Mouse (Mus musculus) embryonic facial prominence, embryonic 12.5 days (tissue): ENCODE results near the gene Elf2. TPM values are rescaled to one million over a fixed set of nuclear protein-coding genes. Genes with fewer than 3 reads are reported as not detected.

Source experiments
- ATAC-seq: fragments of 200-750 bp; cut with Nextera tagmentation; 2 replicates; pipeline ENCODE4 v1.8.0; 2017; ENCODE audit not compliant: insufficient number of reproducible peaks, insufficient read depth, low FRiP score, low TSS enrichment
- H3K27ac ChIP-seq: fragments of 300-500 bp; sonication (generic); 2 replicates; pipeline ENCODE4 v1.5.1; 2016; ENCODE audit warnings: mild to moderate bottlenecking
- H3K27me3 ChIP-seq: fragments of 300-500 bp; sonication (generic); 2 replicates; pipeline ENCODE4 v1.6.1; 2016; ENCODE audit warnings: mild to moderate bottlenecking, moderate library complexity
- H3K36me3 ChIP-seq: fragments of 300-500 bp; sonication (generic); 2 replicates; pipeline ENCODE4 v1.6.1; 2016; ENCODE audit warnings: mild to moderate bottlenecking
- H3K4me1 ChIP-seq: fragments of 300-500 bp; sonication (generic); 2 replicates; pipeline ENCODE4 v1.6.1; 2016
- H3K4me2 ChIP-seq: fragments of 300-500 bp; sonication (generic); replicated peaks from 2 replicates; pipeline ENCODE4 v1.6.1; 2016; ENCODE audit warnings: mild to moderate bottlenecking, moderate library complexity
- H3K4me3 ChIP-seq: fragments of 300-500 bp; sonication (generic); 2 replicates; pipeline ENCODE4 v1.5.1; 2016; ENCODE audit warnings: mild to moderate bottlenecking
- H3K9ac ChIP-seq: fragments of 300-500 bp; sonication (generic); 2 replicates; pipeline ENCODE4 v1.6.1; 2016; ENCODE audit warnings: mild to moderate bottlenecking, moderate library complexity
- H3K9me3 ChIP-seq: fragments of 300-500 bp; sonication (generic); 2 replicates; pipeline ENCODE4 v1.6.1; 2016; ENCODE audit warnings: mild to moderate bottlenecking, moderate library complexity
- WGBS: fragments of 180-500 bp; shearing (Covaris S2); methylation state at CpG from one replicate; pipeline ENCODE4 v1.1.7; 2016; 5-methylcytosine and 5-hydroxymethylcytosine counted together
- polyA plus RNA-seq: library from polyadenylated mRNA; unstranded; fragments of >200 nt; fragmentation: Nextera tagmentation; extraction: Ambion mirVana; gene quantifications from 2 replicates; pipeline ENCODE4 v1.2.1, GENCODE M21; 2016

The Elf2 gene
- polyA plus RNA-seq: 48.2 and 54.8 TPM in 2 replicates

- 1% methylated on average over 69 of the region's 87 CpGs for WGBS
- ATAC-seq: peak; percentile 80
Observed at GRCm38 (mm10) chr3:51340552-51341267, at the start of gene Elf2. Elf2 (minus strand) TSS chr3:51340663.

DNA sequence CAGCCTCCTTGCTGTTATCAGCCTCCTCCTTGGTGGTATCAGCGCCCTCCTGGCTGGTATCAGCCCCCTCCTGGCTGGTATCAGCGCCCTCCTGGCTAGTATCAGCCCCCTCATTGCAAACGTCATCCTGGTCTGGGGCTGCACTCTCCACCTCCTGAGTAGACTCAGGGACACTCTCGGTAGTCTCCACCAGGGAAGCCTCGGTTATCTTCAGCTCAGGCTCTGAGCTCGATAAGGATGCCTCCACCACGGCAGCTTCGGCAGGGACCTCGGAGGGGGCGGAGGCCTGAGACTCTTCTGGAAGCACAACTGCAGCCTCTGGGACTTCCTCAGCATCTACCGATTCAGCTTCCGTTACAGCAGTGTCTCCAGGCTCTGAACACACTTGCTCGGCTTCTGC is 48.4 kb upstream of the Elf2 start:
- Histone ChIP-seq H3K27ac (no peak overlapping the region), H3K9ac (no peak overlapping the region; the same call in 1 of the 2 replicates), H3K4me2 (peak overlapping the region; percentile 50), H3K9me3 (no peaks in the 10 kb centered on the region), H3K27me3 (peaks cover 7% of the 10 kb centered on the region; the same call in 1 of the 2 replicates), H3K4me1 (peaks cover 7% of the 10 kb centered on the region; the same call in 1 of the 2 replicates), H3K4me3 (0 out of 2 replicates have a peak overlapping the region, but pooled peaks have one; percentile 16), H3K36me3 (no peaks in the 10 kb centered on the region)
- WGBS: 6% methylated on average over 13 of the region's 13 CpGs
- peak; percentile 60 for ATAC-seq

More at GRCm38 (mm10) chr3:51340552-51341267, at the start of gene Elf2:
- Histone ChIP-seq H3K36me3 (no peaks in the 10 kb centered on the region), H3K4me1 (no peaks in the 10 kb centered on the region; the same call in 1 of the 2 replicates), H3K9me3 (no peaks in the 10 kb centered on the region), H3K9ac (peak within 1 kb of the TSS; percentile 88), H3K4me3 (peak within 1 kb of the TSS; percentile 93), H3K4me2 (peak within 1 kb of the TSS; percentile 86), H3K27me3 (no peaks in the 10 kb centered on the region), H3K27ac (peak within 1 kb of the TSS; percentile 97)

DNA sequence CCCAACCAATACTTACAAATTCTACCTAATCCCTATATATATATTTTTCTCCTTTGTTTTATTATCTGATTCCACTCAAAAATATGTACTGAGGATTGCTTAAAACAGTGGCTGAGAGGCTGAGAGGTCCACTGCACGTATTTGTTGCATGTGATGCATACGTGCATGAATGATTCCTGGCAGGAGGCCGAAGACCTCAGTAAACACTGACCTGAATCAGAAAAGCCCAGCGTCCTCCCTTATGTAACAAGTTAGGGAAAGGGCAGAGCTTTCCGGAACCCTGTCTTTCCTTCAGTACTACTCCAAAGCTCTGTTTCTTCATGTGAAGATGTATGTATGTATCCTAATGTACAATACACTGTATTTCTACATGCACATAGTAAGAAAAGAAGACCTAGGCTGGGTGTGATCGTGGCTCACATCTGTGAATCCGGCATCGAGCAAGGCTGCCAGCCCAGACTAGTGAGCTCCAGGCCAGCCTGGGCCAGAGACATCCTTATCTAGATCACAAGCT is 47.5 kb upstream of the Elf2 start:
- Histone ChIP-seq H3K36me3 (no peaks in the 10 kb centered on the region), H3K4me2 (no peak overlapping the region), H3K27me3 (peaks cover 7% of the 10 kb centered on the region; the same call in 1 of the 2 replicates), H3K9ac (no peak overlapping the region), H3K9me3 (no peaks in the 10 kb centered on the region), H3K27ac (no peak overlapping the region), H3K4me3 (no peak overlapping the region), H3K4me1 (peaks cover 7% of the 10 kb centered on the region; the same call in 1 of the 2 replicates)
- ATAC-seq: 0 out of 2 replicates have a peak, but pooled peaks have one; percentile 44
- WGBS: 61% methylated on average over 8 of the region's 8 CpGs

DNA sequence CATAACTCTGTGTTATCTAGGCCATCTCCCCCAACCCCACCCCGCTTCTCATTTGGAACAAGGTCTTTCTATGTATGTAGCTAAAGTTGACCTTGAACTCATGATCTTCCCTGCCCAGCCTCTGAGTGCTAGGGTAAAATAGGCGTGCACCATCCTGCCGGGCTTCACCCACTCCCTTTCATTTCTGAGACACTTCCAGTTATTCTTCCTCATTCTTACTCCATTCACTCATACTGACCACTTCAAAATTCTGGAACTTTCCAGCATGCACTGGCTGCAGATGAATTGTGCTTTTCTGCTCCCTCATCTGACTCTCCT is 46.6 kb upstream of the Elf2 start:
- no peak overlapping the region for H3K4me3 ChIP-seq
- no peak overlapping the region for H3K9ac ChIP-seq
- WGBS: 65% methylated on average over 3 of the region's 3 CpGs
- no peak overlapping the region for H3K27ac ChIP-seq
- no peaks in the 10 kb centered on the region for H3K36me3 ChIP-seq
- H3K27me3 ChIP-seq: peaks cover 7% of the 10 kb centered on the region; the same call in 1 of the 2 replicates
- no peaks in the 10 kb centered on the region for H3K9me3 ChIP-seq
- no peak overlapping the region for H3K4me2 ChIP-seq
- ATAC-seq: no peak
- H3K4me1 ChIP-seq: peaks cover 7% of the 10 kb centered on the region; the same call in 1 of the 2 replicates

GRCm38 (mm10) chr3:51386441-51387133 is 46.1 kb upstream of the Elf2 start:
- H3K27ac ChIP-seq: no peak overlapping the region
- H3K4me1 ChIP-seq: peaks cover 7% of the 10 kb centered on the region; the same call in 1 of the 2 replicates
- H3K27me3 ChIP-seq: peaks cover 7% of the 10 kb centered on the region; the same call in 1 of the 2 replicates
- no peak for ATAC-seq
- H3K4me2 ChIP-seq: no peak overlapping the region
- H3K4me3 ChIP-seq: no peak overlapping the region
- no peak overlapping the region for H3K9ac ChIP-seq
- H3K9me3 ChIP-seq: no peaks in the 10 kb centered on the region
- 38% methylated on average over 12 of the region's 12 CpGs for WGBS
- H3K36me3 ChIP-seq: no peaks in the 10 kb centered on the region

DNA sequence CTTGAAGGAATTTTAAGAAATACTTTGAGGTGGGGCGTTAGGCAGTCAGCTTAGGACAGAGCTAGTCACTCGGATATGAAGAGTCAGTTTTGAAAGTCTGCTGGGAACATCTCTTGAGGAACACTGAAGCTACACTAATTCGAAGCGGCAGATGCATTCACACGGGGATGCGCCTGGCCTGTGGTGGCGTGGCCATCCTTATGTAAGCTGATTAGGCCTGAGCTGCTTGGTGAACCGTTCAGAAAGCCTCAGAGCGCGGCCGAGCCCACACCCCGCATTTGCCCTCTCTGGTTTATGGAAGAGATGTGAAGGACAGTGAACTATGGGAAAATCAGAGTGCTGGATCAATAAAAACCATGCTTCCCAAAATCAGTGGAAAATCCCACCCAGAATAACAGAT is 42.9 kb upstream of the Elf2 start:
- Histone ChIP-seq H3K27me3 (0 out of 2 replicates have a peak, but pooled peaks cover 4% of the 10 kb centered on the region), H3K36me3 (no peaks in the 10 kb centered on the region), H3K9ac (no peak overlapping the region), H3K4me2 (no peak overlapping the region), H3K4me3 (no peak overlapping the region), H3K4me1 (0 out of 2 replicates have a peak, but pooled peaks cover 5% of the 10 kb centered on the region), H3K27ac (no peak overlapping the region), H3K9me3 (no peaks in the 10 kb centered on the region)
- 67% methylated on average over 12 of the region's 12 CpGs for WGBS
- no peak for ATAC-seq

- H3K36me3 ChIP-seq: no peaks in the 10 kb centered on the region
- H3K27me3 ChIP-seq: no peaks in the 10 kb centered on the region
- no peak for ATAC-seq
- H3K4me2 ChIP-seq: no peak overlapping the region
- H3K9me3 ChIP-seq: no peaks in the 10 kb centered on the region
- H3K4me1 ChIP-seq: 0 out of 2 replicates have a peak, but pooled peaks cover 3% of the 10 kb centered on the region
- H3K27ac ChIP-seq: no peak overlapping the region
- 66% methylated on average over 4 of the region's 5 CpGs for WGBS
- H3K4me3 ChIP-seq: no peak overlapping the region
- no peak overlapping the region for H3K9ac ChIP-seq
Observed at GRCm38 (mm10) chr3:51380660-51381014, 40.2 kb upstream of the Elf2 start.

DNA sequence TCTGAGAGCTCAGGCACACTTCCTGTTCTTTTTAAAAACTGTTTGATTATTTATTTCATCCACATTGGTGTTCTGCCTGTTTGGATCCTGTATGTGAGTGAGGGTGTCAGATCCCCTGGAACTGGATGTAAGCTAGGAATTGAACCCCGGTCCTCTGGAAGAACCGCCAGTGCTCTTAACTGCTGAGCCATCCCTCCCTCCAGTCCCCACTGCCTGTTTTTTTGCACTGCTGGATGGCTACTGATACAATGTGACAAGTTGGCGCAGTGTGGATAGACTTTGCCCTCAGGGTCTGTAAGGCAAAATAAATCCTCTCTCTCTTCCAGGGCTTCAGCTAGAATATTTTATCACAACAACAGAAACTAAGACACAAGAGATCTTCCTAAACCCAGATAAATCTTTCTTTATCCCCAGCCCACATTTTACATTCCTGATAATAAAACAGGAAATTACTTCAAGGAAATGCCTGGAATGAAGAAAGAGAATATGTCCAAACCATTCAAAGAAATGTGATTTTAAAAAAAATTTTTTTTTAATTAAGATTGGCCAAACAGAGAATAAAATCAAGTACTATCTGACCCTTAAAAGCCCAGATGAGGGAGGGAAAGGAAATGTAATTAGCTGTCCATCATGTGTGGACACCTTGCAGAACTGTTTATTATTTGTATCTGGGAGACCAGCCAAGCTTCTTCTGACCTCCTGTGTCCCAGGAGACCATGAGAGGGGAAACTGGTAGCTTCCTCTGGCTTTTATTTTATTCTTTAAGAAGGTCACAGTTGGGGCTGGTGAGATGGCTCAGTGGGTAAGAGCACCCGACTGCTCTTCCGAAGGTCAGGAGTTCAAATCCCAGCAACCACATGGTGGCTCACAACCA is 39.6 kb upstream of the Elf2 start:
- no peak overlapping the region for H3K9ac ChIP-seq
- no peak overlapping the region for H3K4me3 ChIP-seq
- H3K27ac ChIP-seq: no peak overlapping the region
- no peaks in the 10 kb centered on the region for H3K27me3 ChIP-seq
- no peaks in the 10 kb centered on the region for H3K36me3 ChIP-seq
- H3K4me2 ChIP-seq: no peak overlapping the region
- ATAC-seq: no peak
- 0 out of 2 replicates have a peak, but pooled peaks cover 3% of the 10 kb centered on the region for H3K4me1 ChIP-seq
- 54% methylated on average over 5 of the region's 5 CpGs for WGBS
- no peaks in the 10 kb centered on the region for H3K9me3 ChIP-seq

DNA sequence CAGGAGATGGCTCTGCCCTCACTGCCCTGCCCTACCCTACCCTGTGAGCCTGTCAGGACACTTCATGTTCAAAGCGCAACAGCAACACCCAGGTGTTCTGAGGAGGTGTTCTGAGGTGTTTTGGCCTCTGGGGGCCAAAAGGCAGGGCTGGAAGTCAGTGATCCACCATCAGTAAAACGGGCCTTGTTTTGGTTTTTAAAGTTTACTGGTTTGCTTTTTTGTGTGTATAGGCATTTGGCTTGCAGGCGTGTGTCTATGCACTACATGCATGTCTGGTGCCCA is 38.1 kb upstream of the Elf2 start:
- WGBS: 78% methylated on average over 3 of the region's 3 CpGs
- H3K4me3 ChIP-seq: peak overlapping the region; percentile 28; the same call in 1 of the 2 replicates
- no peaks in the 10 kb centered on the region for H3K27me3 ChIP-seq
- 0 out of 2 replicates have a peak, but pooled peaks cover 3% of the 10 kb centered on the region for H3K4me1 ChIP-seq
- no peak for ATAC-seq
- H3K4me2 ChIP-seq: peak overlapping the region; percentile 43
- H3K36me3 ChIP-seq: no peaks in the 10 kb centered on the region
- no peak overlapping the region for H3K27ac ChIP-seq
- H3K9me3 ChIP-seq: no peaks in the 10 kb centered on the region
- H3K9ac ChIP-seq: no peak overlapping the region

DNA sequence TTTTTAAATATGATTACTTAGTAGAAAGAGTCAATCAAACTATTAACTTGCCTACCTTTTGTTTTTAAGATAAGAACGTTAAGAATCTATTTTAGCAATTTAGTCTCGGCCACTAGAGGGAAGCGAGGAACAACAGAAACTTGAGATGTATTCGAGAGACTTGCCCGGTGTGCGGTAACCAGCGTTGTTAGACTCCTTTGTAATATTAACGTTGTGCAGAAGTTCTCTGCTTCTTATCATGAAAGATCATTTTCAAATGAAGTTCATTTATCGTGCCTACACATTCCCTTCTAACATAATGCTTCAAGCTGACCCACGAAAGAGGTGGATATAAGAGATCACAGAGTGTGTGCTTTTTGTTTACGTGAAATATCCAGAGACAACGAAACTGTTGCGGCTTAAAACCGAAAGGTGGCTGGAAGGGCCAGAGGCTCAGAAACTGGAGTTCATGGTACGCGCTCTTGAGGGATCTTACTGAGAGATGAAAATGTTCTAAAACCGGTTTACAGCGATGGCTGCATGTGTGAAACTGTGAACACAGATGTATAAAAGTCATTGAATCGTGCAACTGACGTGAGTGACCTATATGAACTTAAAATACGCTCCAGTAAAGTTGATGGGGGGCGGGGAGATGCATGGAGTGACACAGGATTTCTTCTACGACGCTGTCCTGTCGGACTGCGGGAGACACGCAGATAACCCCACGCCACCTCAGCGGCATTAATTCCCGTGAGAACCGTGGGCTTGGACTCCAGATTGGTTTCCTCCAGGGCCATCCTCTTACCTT is 37.6 kb upstream of the Elf2 start:
- Histone ChIP-seq H3K9me3 (no peaks in the 10 kb centered on the region), H3K4me2 (peak overlapping the region; percentile 43), H3K27me3 (no peaks in the 10 kb centered on the region), H3K9ac (no peak overlapping the region), H3K27ac (no peak overlapping the region), H3K4me1 (0 out of 2 replicates have a peak, but pooled peaks cover 3% of the 10 kb centered on the region), H3K4me3 (peak overlapping the region; percentile 28), H3K36me3 (no peaks in the 10 kb centered on the region)
- WGBS: 36% methylated on average over 31 of the region's 31 CpGs
- no peak for ATAC-seq
